Mouse (Mus musculus) MEL (cell line): ENCODE results near the gene Mypop.

Source experiments
- CTCF ChIP-seq, 3 experiments: IDR thresholded peaks in 2 of 3; conservative IDR thresholded peaks in 1 of 3; 2 replicates each; pipeline ENCODE4 v1.5.1; 2011 to 2012; ENCODE audit warnings: low read length in 3 of 3, low read depth in 2 of 3, mild to moderate bottlenecking in 2 of 3, improper control_type of control experiment in 1 of 3, inconsistent platforms in 1 of 3, mixed read lengths in 1 of 3, moderate library complexity in 1 of 3; ENCODE audit not compliant: control insufficient read depth in 1 of 3, insufficient read depth in 1 of 3, poor library complexity in 1 of 3, severe bottlenecking in 1 of 3
- E2F4 ChIP-seq: IDR thresholded peaks from 2 replicates; pipeline ENCODE4 v1.6.1; 2011; ENCODE audit warnings: low read depth, low read length, improper control_type of control experiment, borderline replicate concordance
- EP300 ChIP-seq, 2 experiments: IDR thresholded peaks; 2 replicates each; pipeline ENCODE4 v1.6.1; 2011; ENCODE audit warnings: improper control_type of control experiment in 2 of 2, low read length in 2 of 2, low read depth in 1 of 2, mild to moderate bottlenecking in 1 of 2
- GATA1 ChIP-seq: IDR thresholded peaks from 2 replicates; pipeline ENCODE4 v1.6.1; 2011; ENCODE audit warnings: low read depth, low read length, improper control_type of control experiment
- MAFK ChIP-seq: IDR thresholded peaks from 2 replicates; pipeline ENCODE4 v1.6.1; 2011; ENCODE audit warnings: low read depth, mild to moderate bottlenecking, low read length, improper control_type of control experiment, borderline replicate concordance
- MYC ChIP-seq: IDR thresholded peaks from 2 replicates; pipeline ENCODE4 v1.6.1; 2011; ENCODE audit warnings: low read depth, mild to moderate bottlenecking, low read length, improper control_type of control experiment, moderate library complexity
- POLR2A ChIP-seq, 2 experiments: IDR thresholded peaks; 2 replicates each; pipeline ENCODE4 v1.6.1; 2011 to 2012; ENCODE audit warnings: low read length in 2 of 2, mild to moderate bottlenecking in 2 of 2, control low read depth in 1 of 2, improper control_type of control experiment in 1 of 2, low read depth in 1 of 2, moderate library complexity in 1 of 2; ENCODE audit not compliant: control insufficient read depth in 1 of 2, insufficient read depth in 1 of 2, poor library complexity in 1 of 2
- RAD21 ChIP-seq: IDR thresholded peaks from 2 replicates; pipeline ENCODE4 v1.6.1; 2011; ENCODE audit warnings: mild to moderate bottlenecking, low read depth, low read length, improper control_type of control experiment
- RCOR1 ChIP-seq: IDR thresholded peaks from 2 replicates; pipeline ENCODE4 v1.6.1; 2012; ENCODE audit warnings: low read depth, mild to moderate bottlenecking, inconsistent platforms, low read length, improper control_type of control experiment
- USF1 ChIP-seq: IDR thresholded peaks from 2 replicates; pipeline ENCODE4 v1.6.1; 2014; ENCODE audit warnings: low read depth, mild to moderate bottlenecking, inconsistent platforms, low read length, improper control_type of control experiment, moderate library complexity
- ZC3H11A ChIP-seq: IDR thresholded peaks from 2 replicates; pipeline ENCODE4 v1.6.1; 2012; ENCODE audit warnings: low read depth, mild to moderate bottlenecking, inconsistent platforms, low read length, improper control_type of control experiment

DNA sequence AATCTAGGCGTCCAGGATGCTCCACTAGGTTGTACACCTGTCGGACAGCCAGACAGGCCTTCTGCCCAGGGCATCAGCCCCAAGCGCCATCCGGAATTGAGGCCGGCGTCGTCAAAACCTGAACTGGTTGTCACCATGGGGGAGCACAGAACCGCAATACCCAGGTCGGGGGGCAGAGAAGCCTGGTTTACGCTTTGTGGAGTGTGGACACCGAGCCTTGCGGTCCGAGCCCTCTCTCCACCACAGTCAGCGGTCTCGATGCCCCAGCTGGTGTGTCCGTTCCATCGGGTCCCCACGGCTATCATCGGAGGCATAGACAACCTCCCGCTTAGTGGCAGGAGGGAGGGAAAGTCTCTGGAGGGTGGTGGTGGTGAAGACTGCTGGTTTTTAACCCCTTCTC lies 28.2 kb upstream of the Mypop start:
- no peak for TF ChIP-seq MAFK
- TF ChIP-seq CTCF (IDR thresholded peaks at IDR 0.05 in 2 of 3, conservative IDR thresholded peaks at IDR 0.05 in 1 of 3; ENCODE audit: control insufficient read depth in 1 of 3, insufficient read depth in 1 of 3, low read depth in 2 of 3, low read length in 3 of 3, poor library complexity in 1 of 3, severe bottlenecking in 1 of 3) = no peak
- no peak for TF ChIP-seq E2F4
- no peak for TF ChIP-seq USF1
- no peak for TF ChIP-seq RAD21
- TF ChIP-seq EP300 (IDR thresholded peaks at IDR 0.05; ENCODE audit: low read depth in 1 of 2, low read length in 2 of 2) = no peak
- no peak for TF ChIP-seq POLR2A (IDR thresholded peaks at IDR 0.05; ENCODE audit: control insufficient read depth in 1 of 2, insufficient read depth in 1 of 2, low read depth in 1 of 2, low read length in 2 of 2, poor library complexity in 1 of 2)
- TF ChIP-seq ZC3H11A = no peak
- no peak for TF ChIP-seq RCOR1
- no peak for TF ChIP-seq MYC
- TF ChIP-seq GATA1 = no peak
